Mouse (Mus musculus) splenic B cell, adult 2 months (primary cell): Measurements from ENCODE around the gene Map4.
A peak's percentile ranks its signal among the peaks of the same experiment; 100 is the strongest.

Experiments
- DNase-seq: peaks from one replicate; pipeline ENCODE4 v3.0.0-alpha.2; 2011; ENCODE audit warnings: low read depth, low spot score
- H3K27me3 ChIP-seq: 2 replicates; pipeline ENCODE4 v1.6.1; 2012; ENCODE audit warnings: mild to moderate bottlenecking, low read length, moderate library complexity, mixed read lengths; ENCODE audit not compliant: control insufficient read depth, poor library complexity, insufficient read depth, severe bottlenecking
- H3K36me3 ChIP-seq: 2 replicates; pipeline ENCODE4 v1.6.1; 2012; ENCODE audit warnings: mild to moderate bottlenecking, low read length, moderate library complexity, mixed read lengths; ENCODE audit not compliant: control insufficient read depth, poor library complexity, insufficient read depth, severe bottlenecking

Map4 gene

GRCm38 (mm10) chr9:110001946-110002345 is 70.7 kb downstream of the Map4 start:
- Histone ChIP-seq H3K36me3 (0 out of 2 replicates have a peak, but pooled peaks cover 3% of the 10 kb centered on the region), H3K27me3 (no peaks in the 10 kb centered on the region; the same call in 1 of the 2 replicates)
- no peak for DNase-seq

- DNase-seq, result no peak
- Histone ChIP-seq H3K27me3 (no peaks in the 10 kb centered on the region; the same call in 1 of the 2 replicates), H3K36me3 (0 out of 2 replicates have a peak, but pooled peaks cover 3% of the 10 kb centered on the region)
Measured at GRCm38 (mm10) chr9:110002413-110002812, 71.2 kb downstream of the Map4 start.

- Histone ChIP-seq H3K27me3 (no peaks in the 10 kb centered on the region), H3K36me3 (no peaks in the 10 kb centered on the region)
- DNase-seq, result no peak
Measured at GRCm38 (mm10) chr9:110019224-110019623, 88.0 kb downstream of the Map4 start.

GRCm38 (mm10) chr9:110020405-110020804 is 89.1 kb downstream of the Map4 start:
- no peak for DNase-seq
- no peaks in the 10 kb centered on the region for H3K36me3 ChIP-seq
- H3K27me3 ChIP-seq, result no peaks in the 10 kb centered on the region

- no peaks in the 10 kb centered on the region for H3K27me3 ChIP-seq
- DNase-seq, result no peak
- H3K36me3 ChIP-seq, result no peaks in the 10 kb centered on the region
Measured at GRCm38 (mm10) chr9:110021463-110021862, 90.2 kb downstream of the Map4 start.

- Histone ChIP-seq H3K36me3 (no peaks in the 10 kb centered on the region), H3K27me3 (no peaks in the 10 kb centered on the region)
- DNase-seq, result no peak
Measured at GRCm38 (mm10) chr9:110022151-110022550, 90.9 kb downstream of the Map4 start.

GRCm38 (mm10) chr9:110035091-110035490 is 103.8 kb downstream of the Map4 start:
- H3K36me3 ChIP-seq, result peaks cover 15% of the 10 kb centered on the region
- H3K27me3 ChIP-seq, result no peaks in the 10 kb centered on the region
- no peak for DNase-seq

- DNase-seq, result peak; percentile 15
- Histone ChIP-seq H3K36me3 (peaks cover 13% of the 10 kb centered on the region), H3K27me3 (no peaks in the 10 kb centered on the region)
Measured at GRCm38 (mm10) chr9:110037895-110038294, 106.6 kb downstream of the Map4 start.

- no peaks in the 10 kb centered on the region for H3K27me3 ChIP-seq
- DNase-seq, result no peak
- H3K36me3 ChIP-seq, result peaks cover 13% of the 10 kb centered on the region
Measured at GRCm38 (mm10) chr9:110038485-110038884, 107.2 kb downstream of the Map4 start.

GRCm38 (mm10) chr9:110044373-110044772 is 113.1 kb downstream of the Map4 start:
- H3K36me3 ChIP-seq, result 0 out of 2 replicates have a peak, but pooled peaks cover 2% of the 10 kb centered on the region
- no peaks in the 10 kb centered on the region for H3K27me3 ChIP-seq
- no peak for DNase-seq

- no peaks in the 10 kb centered on the region for H3K27me3 ChIP-seq
- H3K36me3 ChIP-seq, result no peaks in the 10 kb centered on the region
- no peak for DNase-seq
Measured at GRCm38 (mm10) chr9:110045763-110046377, 114.6 kb downstream of the Map4 start.

GRCm38 (mm10) chr9:110047260-110047659 is 116.0 kb downstream of the Map4 start:
- Histone ChIP-seq H3K27me3 (no peaks in the 10 kb centered on the region), H3K36me3 (no peaks in the 10 kb centered on the region)
- no peak for DNase-seq

- H3K27me3 ChIP-seq, result no peaks in the 10 kb centered on the region
- no peaks in the 10 kb centered on the region for H3K36me3 ChIP-seq
- no peak for DNase-seq
Measured at GRCm38 (mm10) chr9:110047857-110048256, 116.6 kb downstream of the Map4 start.

GRCm38 (mm10) chr9:110051184-110051583 is 119.9 kb downstream of the Map4 start:
- no peaks in the 10 kb centered on the region for H3K27me3 ChIP-seq
- peaks cover 2% of the 10 kb centered on the region; the same call in 1 of the 2 replicates for H3K36me3 ChIP-seq
- no peak for DNase-seq

GRCm38 (mm10) chr9:110051869-110052661 is 120.8 kb downstream of the Map4 start:
- H3K36me3 ChIP-seq, result peaks cover 4% of the 10 kb centered on the region; the same call in 1 of the 2 replicates
- no peaks in the 10 kb centered on the region for H3K27me3 ChIP-seq
- DNase-seq, result no peak
